Mouse (Mus musculus) layer of hippocampus, adult 2 months (tissue): ENCODE data around the gene Susd2. TPM values are rescaled to one million over a fixed set of nuclear protein-coding genes. Genes with fewer than 3 reads are reported as not detected.

Experiments
- DNase-seq, 2 experiments: peaks; one replicate each; pipeline ENCODE4 v3.0.0; 2022; ENCODE audit warnings: low spot score in 2 of 2
- H3K27ac ChIP-seq: fragments of 200-600 bp; 2 replicates; pipeline ENCODE4 v1.8.1; 2022
- H3K4me3 ChIP-seq: fragments of 200-600 bp; 2 replicates; pipeline ENCODE4 v1.8.1; 2022; ENCODE audit warnings: mild to moderate bottlenecking
- CTCF ChIP-seq: fragments of 200-600 bp; conservative IDR thresholded peaks from 2 replicates; pipeline ENCODE4 v1.8.1; 2022; ENCODE audit warnings: antibody characterized with exemption, mild to moderate bottlenecking, moderate library complexity
- long read RNA-seq, 2 experiments: library from polyadenylated mRNA; stranded (forward); transcript quantifications; one replicate each; pipeline ENCODE4 v2.0.0; 2021; ENCODE audit warnings: borderline mapping rate in 2 of 2
- total RNA-seq, 2 experiments: library from RNA; stranded (reverse); gene quantifications; 2 replicates each; pipeline ENCODE4 v1.2.3; 2021

Gene Susd2
- 1 to 10 TPM; 2.1 TPM for total RNA-seq
- long read RNA-seq, experiment 1, partial matches to known transcripts = 0 of 1 reads
- long read RNA-seq, experiment 1, other reads (novel, unspliced or antisense) = 0 of 1 reads
- long read RNA-seq, experiment 2, partial matches to known transcripts = 1 of 4 reads
- long read RNA-seq, experiment 2, other reads (novel, unspliced or antisense) = 0 of 4 reads

DNA sequence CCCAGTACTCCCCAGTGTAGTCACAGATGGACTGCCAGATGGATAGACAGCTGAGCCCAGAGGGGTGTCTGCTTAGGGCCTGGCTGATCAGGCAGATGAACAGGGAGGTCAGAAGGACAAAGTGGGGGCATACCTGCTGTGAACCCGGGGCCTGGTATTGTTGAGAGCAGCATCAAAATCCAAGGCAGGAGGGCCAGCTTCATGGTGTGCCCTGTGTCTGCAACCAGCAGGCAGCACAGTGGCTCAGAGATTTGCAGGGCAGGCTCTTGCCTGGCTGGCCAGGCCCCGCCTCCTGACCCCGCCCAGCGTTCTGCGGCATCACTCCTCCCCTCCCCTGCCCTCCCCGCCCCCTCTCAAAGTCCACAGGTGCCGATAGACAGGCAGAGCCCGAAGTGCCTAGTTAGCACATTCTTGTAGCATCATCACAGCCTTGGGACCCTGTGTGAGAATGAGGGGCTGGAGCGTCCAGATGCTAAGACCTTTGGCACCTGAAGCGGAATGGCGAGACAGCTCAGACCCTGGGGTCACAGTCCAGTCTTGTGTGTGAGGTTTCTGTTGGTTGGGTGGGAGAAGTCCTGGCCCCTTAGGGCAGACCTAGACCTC lies at the start of gene Susd2:
Gene Susd2, minus strand, starts transcription at position 268 of the 603 bp plus-strand sequence.
- no peak for TF ChIP-seq CTCF
- DNase-seq = peak in 1 of 2 experiments; percentile 46
- Histone ChIP-seq H3K27ac (no peak within 1 kb of the TSS), H3K4me3 (no peak within 1 kb of the TSS)

GRCm38 (mm10) chr10:75688598-75688997 lies 44.8 kb upstream of the Susd2 start:
- Histone ChIP-seq H3K4me3 (no peak overlapping the region), H3K27ac (no peak overlapping the region)
- no peak for TF ChIP-seq CTCF
- DNase-seq = no peak

GRCm38 (mm10) chr10:75686724-75687123 lies 42.9 kb upstream of the Susd2 start:
- Histone ChIP-seq H3K27ac (peak overlapping the region; percentile 92; the same call in 1 of the 2 replicates), H3K4me3 (no peak overlapping the region)
- DNase-seq = no peak
- TF ChIP-seq CTCF = no peak

DNA sequence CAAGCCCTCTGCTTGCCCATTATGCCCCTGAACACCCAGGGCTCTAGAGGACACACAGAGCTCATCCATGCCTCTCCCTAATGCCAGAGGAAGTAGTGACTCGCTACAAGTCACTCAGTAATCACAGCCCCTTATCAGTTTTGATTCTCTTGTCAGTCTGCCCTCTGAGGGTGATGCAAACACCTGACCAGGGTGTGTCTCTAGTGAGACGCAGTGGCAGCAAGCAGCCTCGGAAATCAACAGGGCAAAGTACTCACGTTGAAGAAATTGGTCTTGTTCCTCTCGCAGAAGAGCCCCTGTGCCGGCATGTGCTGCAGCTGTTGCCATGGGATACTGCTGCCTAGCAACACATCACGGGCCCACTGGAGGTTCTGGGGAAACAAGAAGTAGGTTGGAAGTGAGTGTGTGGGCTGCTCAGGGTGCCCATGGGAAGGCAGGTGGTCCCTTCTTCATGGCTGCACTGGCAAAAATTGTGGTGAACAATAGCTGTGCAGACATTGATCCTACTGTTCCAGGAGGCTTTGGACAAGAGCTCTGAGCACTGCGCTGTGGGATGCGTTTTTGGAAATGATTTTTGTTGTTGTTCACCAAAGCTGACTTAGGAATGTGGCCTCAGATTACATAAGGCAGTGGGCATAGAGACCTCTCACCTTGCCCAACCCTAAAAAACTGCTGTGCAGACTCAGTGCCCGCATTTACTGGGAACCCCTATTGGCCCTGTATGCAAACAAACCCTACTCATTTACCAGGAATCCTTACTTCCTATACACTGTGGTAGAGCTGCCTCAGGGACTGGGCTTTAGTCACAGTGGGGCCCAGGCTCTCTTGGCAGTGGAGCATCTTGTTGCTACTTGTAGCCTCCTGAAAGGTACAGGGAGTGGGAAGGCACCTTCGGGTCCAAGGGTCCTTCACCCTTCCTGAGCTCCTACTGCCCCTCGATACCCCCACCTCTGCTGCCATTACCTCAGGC lies 40.5 kb upstream of the Susd2 start:
- H3K4me3 ChIP-seq = peak overlapping the region; percentile 1; the same call in 1 of the 2 replicates
- TF ChIP-seq CTCF = no peak
- H3K27ac ChIP-seq = peak overlapping the region; percentile 92
- peak; percentile 79 to 91 for DNase-seq

GRCm38 (mm10) chr10:75680574-75681001 lies 36.8 kb upstream of the Susd2 start:
- no peak for TF ChIP-seq CTCF
- Histone ChIP-seq H3K4me3 (no peak overlapping the region), H3K27ac (peak overlapping the region; percentile 88)
- peak in 1 of 2 experiments; percentile 51 for DNase-seq

DNA sequence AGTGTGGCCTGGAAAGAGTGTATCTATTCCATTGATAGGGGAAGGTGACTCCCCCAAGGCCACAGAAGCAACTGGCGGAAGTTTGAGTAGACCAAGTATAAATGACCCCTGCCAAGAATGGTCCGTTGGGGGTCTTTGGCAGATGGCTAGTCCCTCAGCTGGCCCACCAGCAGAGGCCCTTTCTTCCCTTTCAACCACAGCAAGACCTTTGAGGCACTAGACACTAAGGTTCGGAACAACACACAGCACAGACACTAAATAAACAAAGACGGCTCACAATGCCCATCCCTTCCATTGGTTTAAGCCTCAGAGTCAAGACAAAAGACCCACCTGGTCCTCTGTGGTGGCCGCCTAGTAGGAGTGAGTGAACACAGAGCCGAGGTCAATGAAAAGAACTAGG lies 35.4 kb upstream of the Susd2 start:
- Histone ChIP-seq H3K4me3 (no peak overlapping the region), H3K27ac (peak overlapping the region; percentile 88; the same call in 1 of the 2 replicates)
- DNase-seq = no peak
- no peak for TF ChIP-seq CTCF

GRCm38 (mm10) chr10:75677989-75678388 lies 34.2 kb upstream of the Susd2 start:
- H3K27ac ChIP-seq = peak overlapping the region; percentile 88
- peak in 1 of 2 experiments; percentile 23 for DNase-seq
- TF ChIP-seq CTCF = no peak
- H3K4me3 ChIP-seq = no peak overlapping the region

GRCm38 (mm10) chr10:75677571-75677970 lies 33.8 kb upstream of the Susd2 start:
- H3K4me3 ChIP-seq = no peak overlapping the region
- H3K27ac ChIP-seq = peak overlapping the region; percentile 88
- DNase-seq = no peak
- TF ChIP-seq CTCF = no peak

DNA sequence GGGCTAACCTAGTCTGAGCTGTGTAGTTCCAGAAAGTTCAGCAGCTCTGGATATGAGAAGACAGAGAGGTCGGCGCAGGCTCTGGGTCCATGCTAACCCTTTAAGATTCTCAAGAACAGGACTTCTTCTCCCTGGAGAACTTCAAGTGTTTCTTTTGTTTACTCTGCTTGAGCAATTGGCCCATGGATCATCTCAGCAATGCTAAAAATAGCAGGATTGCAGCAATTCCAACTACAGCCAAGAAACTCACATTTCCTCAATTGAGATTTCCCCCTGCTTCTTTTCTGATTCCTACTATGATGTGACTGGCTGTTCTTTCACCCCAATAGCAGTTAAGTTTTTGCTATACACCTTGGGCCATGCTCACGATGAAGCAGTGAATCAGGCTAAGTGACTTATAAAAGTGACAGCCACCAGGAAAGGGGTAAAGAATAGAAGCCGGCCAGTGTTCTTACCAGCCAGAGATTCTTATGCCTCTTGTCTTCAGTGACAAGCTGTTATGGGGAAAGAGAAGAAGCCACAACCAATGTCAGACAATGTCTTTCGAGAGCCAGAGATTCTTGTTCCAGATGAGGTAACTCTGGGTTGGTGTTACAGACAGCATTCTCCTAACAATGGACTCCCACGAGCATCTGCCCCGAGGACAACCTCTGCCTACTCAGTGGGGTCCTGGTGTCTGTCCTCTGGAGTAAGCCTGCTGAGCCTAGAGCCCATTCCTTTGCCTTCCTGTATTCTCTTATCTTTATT lies 33.2 kb upstream of the Susd2 start:
- H3K27ac ChIP-seq = peak overlapping the region; percentile 88
- no peak for TF ChIP-seq CTCF
- H3K4me3 ChIP-seq = no peak overlapping the region
- no peak for DNase-seq

- H3K27ac ChIP-seq = peak overlapping the region; percentile 88
- DNase-seq = no peak
- H3K4me3 ChIP-seq = no peak overlapping the region
- no peak for TF ChIP-seq CTCF
These were observed 32.5 kb upstream of the Susd2 start for GRCm38 (mm10) chr10:75676286-75676685.

DNA sequence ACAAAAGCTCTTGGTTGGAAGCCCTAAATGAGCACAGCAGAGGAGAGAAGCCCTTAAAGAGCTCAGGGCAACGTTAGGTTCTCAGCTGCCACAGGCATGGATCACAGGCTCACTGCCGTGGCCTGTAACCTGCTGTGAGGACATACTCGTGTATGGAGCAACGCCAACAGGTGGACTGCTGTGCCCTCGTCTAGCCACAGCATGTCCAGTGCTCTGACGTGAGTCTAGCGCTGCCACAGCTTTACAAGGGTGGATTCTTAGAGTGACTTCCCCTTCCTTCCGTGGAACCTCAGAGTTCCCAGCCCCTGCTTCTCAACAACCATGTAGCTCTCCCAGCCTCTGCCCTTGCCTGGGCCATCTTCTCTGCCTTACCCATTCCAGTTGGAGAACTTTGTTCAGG lies 31.8 kb upstream of the Susd2 start:
- DNase-seq = no peak
- no peak overlapping the region for H3K4me3 ChIP-seq
- H3K27ac ChIP-seq = peak overlapping the region; percentile 88; the same call in 1 of the 2 replicates
- no peak for TF ChIP-seq CTCF

DNA sequence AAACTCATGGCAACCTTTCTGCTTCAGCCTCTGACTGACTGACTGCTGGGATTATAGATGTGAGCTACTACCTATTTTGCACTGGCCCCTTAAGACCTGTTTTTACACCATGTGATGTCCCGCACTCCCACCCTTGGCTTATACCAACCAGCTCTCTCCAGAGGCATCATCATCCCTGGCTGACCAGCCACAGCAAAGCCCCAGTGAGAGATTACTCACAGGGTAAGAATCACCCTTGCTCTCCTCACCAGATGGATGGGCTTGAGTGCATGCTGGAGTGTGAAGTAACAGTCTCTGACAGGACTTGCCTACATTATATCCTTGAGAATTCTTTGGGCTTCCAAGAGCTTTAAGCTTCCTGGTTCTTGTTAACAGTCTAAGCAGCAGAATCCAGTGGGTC lies 26.1 kb upstream of the Susd2 start:
- Histone ChIP-seq H3K27ac (no peak overlapping the region), H3K4me3 (no peak overlapping the region)
- no peak for DNase-seq
- no peak for TF ChIP-seq CTCF
